Mouse (Mus musculus) limb, embryonic 10.5 days (tissue): Measurements from ENCODE around the gene Lysmd2. TPM values are rescaled to one million over a fixed set of nuclear protein-coding genes. Genes with fewer than 3 reads are reported as not detected.
A peak's percentile ranks its signal among the peaks of the same experiment; 100 is the strongest.

Source experiments
- DNase-seq: peaks from one replicate; pipeline ENCODE4 v3.0.0-alpha.2; 2017; ENCODE audit warnings: low spot score
- H3K27ac ChIP-seq: fragments of 300-500 bp; sonication (generic); 2 replicates; pipeline ENCODE4 v1.5.1; 2016; ENCODE audit warnings: mild to moderate bottlenecking
- H3K27me3 ChIP-seq: fragments of 300-500 bp; sonication (generic); 2 replicates; pipeline ENCODE4 v1.6.1; 2016; ENCODE audit warnings: low read depth, mild to moderate bottlenecking; ENCODE audit not compliant: poor library complexity, severe bottlenecking
- H3K36me3 ChIP-seq: fragments of 300-500 bp; sonication (generic); 2 replicates; pipeline ENCODE4 v1.6.1; 2016; ENCODE audit warnings: mild to moderate bottlenecking, moderate library complexity
- H3K4me1 ChIP-seq: fragments of 300-500 bp; sonication (generic); 2 replicates; pipeline ENCODE4 v1.6.1; 2016
- H3K4me3 ChIP-seq: fragments of 300-500 bp; sonication (generic); 2 replicates; pipeline ENCODE4 v1.5.1; 2016; ENCODE audit warnings: mild to moderate bottlenecking, moderate library complexity
- H3K9me3 ChIP-seq: fragments of 300-500 bp; sonication (generic); replicated peaks from 2 replicates; pipeline ENCODE4 v1.6.1; 2016; ENCODE audit warnings: mild to moderate bottlenecking
- WGBS: fragments of 180-500 bp; shearing (Covaris S2); methylation state at CpG from one replicate; pipeline ENCODE4 v1.1.7; 2016; 5-methylcytosine and 5-hydroxymethylcytosine counted together
- polyA plus RNA-seq: library from polyadenylated mRNA; unstranded; fragments of >200 nt; fragmentation: Nextera tagmentation; extraction: Ambion mirVana; gene quantifications from 2 replicates; pipeline ENCODE4 v1.2.1, GENCODE M21; 2016

The Lysmd2 gene
- polyA plus RNA-seq, 1 experiment from 2014 or later = 14.9 TPM

- no peaks in the 10 kb centered on the region for H3K9me3 ChIP-seq
- H3K27me3 ChIP-seq = no peaks in the 10 kb centered on the region
- H3K36me3 ChIP-seq = no peaks in the 10 kb centered on the region
- 8% methylated on average over 42 of the region's 42 CpGs for WGBS
- H3K4me3 ChIP-seq = peak within 1 kb of the TSS; percentile 41
- no peak within 1 kb of the TSS for H3K27ac ChIP-seq
- H3K4me1 ChIP-seq = peaks cover 7% of the 10 kb centered on the region
- peak; percentile 95 for DNase-seq
Observed at GRCm38 (mm10) chr9:75683426-75684191, 58.1 kb downstream of the Lysmd2 start, which contains the start of gene Scg3. Gene Scg3 (minus strand): TSS chr9:75684056.

GRCm38 (mm10) chr9:75684292-75684691, 58.8 kb downstream of the Lysmd2 start:
- no peak for DNase-seq
- Histone ChIP-seq H3K4me1 (peaks cover 7% of the 10 kb centered on the region), H3K27ac (no peak overlapping the region), H3K36me3 (no peaks in the 10 kb centered on the region), H3K27me3 (no peaks in the 10 kb centered on the region), H3K4me3 (peak overlapping the region; percentile 41), H3K9me3 (no peaks in the 10 kb centered on the region)
- WGBS = 76% methylated on average over 4 of the region's 4 CpGs

GRCm38 (mm10) chr9:75684772-75685171, 59.2 kb downstream of the Lysmd2 start:
- Histone ChIP-seq H3K9me3 (no peaks in the 10 kb centered on the region), H3K36me3 (no peaks in the 10 kb centered on the region), H3K27ac (no peak overlapping the region), H3K4me3 (no peak overlapping the region), H3K4me1 (peaks cover 7% of the 10 kb centered on the region), H3K27me3 (no peaks in the 10 kb centered on the region)
- 82% methylated on average over 3 of the region's 3 CpGs for WGBS
- DNase-seq = no peak

Other genes with a start within 250 kb of the Lysmd2 start
- 141 and 146 TPM in 2 replicates for gene Mapk6, start 215.7 kb upstream of the Lysmd2 start, polyA plus RNA-seq
- gene Leo1, start 184.2 kb upstream of the Lysmd2 start, polyA plus RNA-seq = 49.4 and 58.3 TPM in 2 replicates
- 102 and 106 TPM in 2 replicates for gene Tmod3, start 66.1 kb upstream of the Lysmd2 start, polyA plus RNA-seq
- 21.1 and 21.6 TPM in 2 replicates for gene Tmod2, start 14.4 kb upstream of the Lysmd2 start, polyA plus RNA-seq
- gene Scg3, start 58.3 kb downstream of the Lysmd2 start, polyA plus RNA-seq = 0.06 TPM in 1 of 2 replicates, not detected in the other
- 2.1 and 3.7 TPM in 2 replicates for gene Bmp5, start 149.6 kb downstream of the Lysmd2 start, polyA plus RNA-seq